Comparison of ENCODE assay signal across 17 mouse cellular contexts in the genomic region with DNA sequence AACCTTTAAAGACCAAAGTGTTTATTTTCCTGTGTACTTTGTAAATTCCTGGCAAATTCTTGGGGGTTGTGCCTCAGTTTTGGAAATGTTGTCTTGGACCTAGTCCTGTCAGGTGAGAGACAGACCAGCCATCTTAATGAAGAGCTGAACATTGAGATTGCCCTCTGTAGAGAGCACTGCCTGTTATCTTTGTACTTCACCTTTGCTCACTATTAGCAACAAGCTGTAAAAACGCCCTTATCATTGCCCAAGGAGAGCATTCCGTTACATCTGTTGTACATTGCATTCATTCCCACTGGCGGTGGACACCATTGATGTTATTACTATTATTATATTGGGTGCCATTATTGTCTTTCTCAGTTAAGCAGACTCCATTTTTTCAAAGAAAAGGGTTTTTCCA.
"Had no signal": no experiment of that assay in that cellular context is flagged by ENCODE, and none has a peak within 500 bp of the region (broad histone marks: within the 10 kb centered on the region; RNA-seq: fewer than 3 reads in every experiment).

No protein-coding gene starts in this region.

- H3K9ac ChIP-seq: kidney, embryonic 15.5 days; limb, embryonic 12.5 days; limb, embryonic 15.5 days; lung, embryonic 15.5 days; midbrain, embryonic 13.5 days; stomach, embryonic 15.5 days had no signal

- H3K36me3 ChIP-seq: kidney, embryonic 15.5 days; limb, embryonic 12.5 days; limb, embryonic 15.5 days; lung, embryonic 15.5 days; midbrain, embryonic 10.5 days; midbrain, embryonic 13.5 days; stomach, embryonic 15.5 days had no signal

- ATAC-seq: midbrain, embryonic 13.5 days had no signal

- H3K4me1 ChIP-seq: kidney, embryonic 15.5 days; limb, embryonic 12.5 days; limb, embryonic 15.5 days; lung, embryonic 15.5 days; megakaryocyte, embryonic 14.5 days; midbrain, embryonic 10.5 days; midbrain, embryonic 13.5 days; stomach, embryonic 15.5 days had no signal

- H3K4me3 ChIP-seq: kidney, embryonic 15.5 days; limb, embryonic 12.5 days; limb, embryonic 15.5 days; lung, embryonic 15.5 days; megakaryocyte, embryonic 14.5 days; midbrain, embryonic 10.5 days; midbrain, embryonic 13.5 days; stomach, embryonic 15.5 days had no signal

- H3K9me3 ChIP-seq: kidney, embryonic 15.5 days; limb, embryonic 12.5 days; limb, embryonic 15.5 days; lung, embryonic 15.5 days; megakaryocyte, embryonic 14.5 days; midbrain, embryonic 10.5 days; midbrain, embryonic 13.5 days; stomach, embryonic 15.5 days had no signal

- H3K4me2 ChIP-seq: kidney, embryonic 15.5 days; limb, embryonic 12.5 days; limb, embryonic 15.5 days; lung, embryonic 15.5 days; midbrain, embryonic 13.5 days; stomach, embryonic 15.5 days had no signal

- H3K27ac ChIP-seq: kidney, embryonic 15.5 days; limb, embryonic 12.5 days; limb, embryonic 15.5 days; lung, embryonic 15.5 days; midbrain, embryonic 10.5 days; midbrain, embryonic 13.5 days; stomach, embryonic 15.5 days had no signal

- H3K27me3 ChIP-seq: kidney, embryonic 15.5 days; limb, embryonic 12.5 days; limb, embryonic 15.5 days; lung, embryonic 15.5 days; megakaryocyte, embryonic 14.5 days; midbrain, embryonic 13.5 days; stomach, embryonic 15.5 days had no signal

- DNase-seq: kidney, adult 11 months; kidney, adult 8-10 months; kidney, postnatal 10 days; kidney, postnatal 36 days; left cerebral cortex, postnatal 4 days; lung, adult 18-20 months; lung, postnatal 10 days; lung, postnatal 36 days; thymus, postnatal 25 days had no signal
